Mouse (Mus musculus): ENCODE results near the gene Prcp. TPM values are rescaled to one million over a fixed set of nuclear protein-coding genes. Genes with fewer than 3 reads are reported as not detected.
A peak's percentile ranks its signal among the peaks of the same experiment; 100 is the strongest.
"Not testable (repeated sequence)": the region's sequence is repeated elsewhere in the genome, so short reads cannot be mapped to it uniquely, and the experiment has no call there.

Prcp gene
- polyA plus RNA-seq, 1 experiment from 2014 or later = 19.4 TPM

DNA sequence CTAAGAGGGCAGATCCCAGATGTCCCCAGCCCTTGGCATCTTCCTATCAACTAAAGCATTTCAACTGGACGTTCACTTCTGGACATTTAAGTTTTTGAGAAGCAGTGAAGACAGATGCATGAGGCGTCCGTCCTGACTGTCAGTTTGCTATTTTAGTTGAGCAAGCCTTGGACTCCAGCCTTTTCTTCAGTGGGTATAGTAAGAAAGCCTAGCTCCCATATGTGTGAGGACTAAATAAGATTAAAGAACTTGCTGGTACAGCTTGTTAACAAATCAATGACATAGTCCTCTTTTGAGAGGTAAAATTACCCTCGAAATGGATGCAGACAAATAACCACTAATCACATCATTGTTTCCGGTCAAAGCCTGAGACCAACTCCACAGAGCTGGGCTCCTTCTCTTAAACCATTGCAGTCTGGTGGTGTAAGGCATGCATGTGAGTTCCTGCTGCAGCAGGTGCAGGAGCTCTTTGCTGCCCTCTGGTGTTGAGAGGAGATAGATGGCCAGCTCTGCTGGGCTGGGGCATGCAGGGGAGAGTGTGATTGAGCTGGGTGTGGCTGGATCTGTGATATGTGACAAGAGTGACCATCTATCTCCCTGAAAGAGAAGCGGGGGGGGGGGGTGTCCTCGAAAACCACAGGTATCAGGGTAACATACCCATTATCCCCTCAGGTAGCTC, 29.2 kb downstream of the Prcp start:
- Histone ChIP-seq H3K4me2 (no peak overlapping the region), H3K9me3 (ENCODE audit: control insufficient read depth, low read length) (no peaks in the 10 kb centered on the region), H3K27me3 (ENCODE audit: control insufficient read depth, insufficient read depth, low read length) (no peaks in the 10 kb centered on the region), H3K36me3 (ENCODE audit: control insufficient read depth, insufficient read depth, low read length) (no peaks in the 10 kb centered on the region), H3K4me3 (ENCODE audit: low read depth, low read length) (no peak overlapping the region), H3K27ac (ENCODE audit: low read depth, low read length) (no peak overlapping the region), H3K9ac (ENCODE audit: low read length) (no peak overlapping the region), H3K4me1 (ENCODE audit: control insufficient read depth, insufficient read depth, low read length) (no peaks in the 10 kb centered on the region)
- DNase-seq (ENCODE audit: low spot score, missing footprints) (peak; percentile 94), ATAC-seq (ENCODE audit: low FRiP score) (peak; percentile 96)
- WGBS = 55% methylated on average over 7 of the region's 7 CpGs

DNA sequence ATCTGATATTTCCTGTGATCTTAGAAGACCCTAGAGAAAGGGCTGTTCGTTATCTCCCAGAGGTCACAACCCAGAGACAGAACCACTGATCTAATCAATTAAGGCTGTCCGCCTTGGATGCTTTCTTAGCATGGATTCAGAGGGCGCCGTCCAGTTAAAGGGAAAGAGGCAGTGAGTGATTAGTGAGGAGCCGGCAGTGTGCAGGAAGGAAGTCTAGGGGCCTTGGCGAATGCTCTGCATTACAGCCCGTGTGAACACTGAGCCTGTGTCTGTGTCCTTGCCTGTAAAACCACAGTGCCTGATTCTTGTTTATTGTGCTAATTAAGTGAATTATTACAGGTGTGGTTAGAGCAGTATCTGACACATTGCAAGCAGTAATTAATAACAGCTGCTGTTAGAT, 30.0 kb downstream of the Prcp start:
- H3K9me3 ChIP-seq (ENCODE audit: control insufficient read depth, low read length); DNase-seq (ENCODE audit: low spot score, missing footprints); H3K27ac ChIP-seq (ENCODE audit: low read depth, low read length); H3K9ac ChIP-seq (ENCODE audit: low read length); H3K4me2 ChIP-seq; H3K36me3 ChIP-seq (ENCODE audit: control insufficient read depth, insufficient read depth, low read length); H3K4me3 ChIP-seq (ENCODE audit: low read depth, low read length); H3K4me1 ChIP-seq (ENCODE audit: control insufficient read depth, insufficient read depth, low read length); H3K27me3 ChIP-seq (ENCODE audit: control insufficient read depth, insufficient read depth, low read length): not testable (repeated sequence)
- peak; percentile 22; the same call in 1 of the 2 replicates for ATAC-seq (ENCODE audit: low FRiP score)
- 73% methylated on average over 7 of the region's 7 CpGs for WGBS

DNA sequence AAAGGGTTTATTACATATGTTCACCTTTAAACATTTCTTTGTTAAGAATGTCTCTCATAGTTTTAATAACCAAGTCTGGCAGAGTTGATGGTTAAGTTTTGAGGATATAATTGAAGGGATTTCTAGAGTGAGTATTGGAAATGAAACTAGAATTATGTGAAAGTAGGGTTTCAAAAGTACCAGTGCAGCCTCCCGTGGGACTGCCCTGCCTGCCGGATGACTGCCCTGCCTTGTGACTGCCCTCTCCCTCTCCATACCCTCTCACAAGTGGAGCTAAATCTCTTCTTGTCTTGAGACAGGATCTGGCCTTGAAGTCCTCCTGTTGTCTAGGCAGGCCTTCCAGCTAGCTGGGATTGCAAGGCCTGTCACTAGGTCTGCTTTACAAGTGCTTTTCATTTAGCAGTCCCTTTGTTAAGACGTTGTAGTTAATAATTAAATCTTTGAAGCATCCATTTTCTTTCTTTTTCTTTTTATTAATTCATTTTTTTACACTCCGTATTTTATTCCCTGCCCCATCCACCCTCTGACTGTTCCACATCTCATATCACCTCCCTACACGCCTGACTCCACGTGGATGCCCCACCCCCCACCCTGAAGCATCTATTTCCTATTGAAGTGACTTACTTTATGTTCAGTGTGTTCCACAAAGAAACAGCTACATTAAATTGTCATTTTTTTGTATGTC, 46.0 kb downstream of the Prcp start:
- ATAC-seq (ENCODE audit: low FRiP score) (no peak), DNase-seq (ENCODE audit: low spot score, missing footprints) (no peak)
- Histone ChIP-seq H3K4me3 (ENCODE audit: low read depth, low read length) (no peak overlapping the region), H3K4me2 (no peak overlapping the region), H3K9me3 (ENCODE audit: control insufficient read depth, low read length) (no peaks in the 10 kb centered on the region), H3K36me3 (ENCODE audit: control insufficient read depth, insufficient read depth, low read length) (no peaks in the 10 kb centered on the region), H3K27ac (ENCODE audit: low read depth, low read length) (no peak overlapping the region), H3K9ac (ENCODE audit: low read length) (no peak overlapping the region), H3K4me1 (ENCODE audit: control insufficient read depth, insufficient read depth, low read length) (no peaks in the 10 kb centered on the region), H3K27me3 (ENCODE audit: control insufficient read depth, insufficient read depth, low read length) (no peaks in the 10 kb centered on the region)
- 87% methylated on average over 6 of the region's 6 CpGs for WGBS

DNA sequence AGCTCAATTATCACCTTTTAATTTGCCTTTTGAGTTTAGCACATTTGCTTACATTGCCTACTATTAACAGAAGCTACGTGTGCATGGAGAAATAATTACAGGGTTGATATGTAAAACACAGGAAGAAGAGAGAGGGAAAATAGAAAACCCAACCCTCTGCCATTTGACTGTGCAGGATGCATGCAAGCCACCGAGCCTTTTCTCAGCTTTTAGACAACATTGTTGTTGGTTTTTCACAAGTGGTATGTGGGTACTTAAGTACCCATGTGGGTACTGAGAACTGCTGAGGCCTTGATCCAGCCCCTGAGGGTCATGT, 46.5 kb downstream of the Prcp start:
- 86% methylated on average over 2 of the region's 2 CpGs for WGBS
- ATAC-seq (ENCODE audit: low FRiP score) (no peak), DNase-seq (ENCODE audit: low spot score, missing footprints) (no peak)

DNA sequence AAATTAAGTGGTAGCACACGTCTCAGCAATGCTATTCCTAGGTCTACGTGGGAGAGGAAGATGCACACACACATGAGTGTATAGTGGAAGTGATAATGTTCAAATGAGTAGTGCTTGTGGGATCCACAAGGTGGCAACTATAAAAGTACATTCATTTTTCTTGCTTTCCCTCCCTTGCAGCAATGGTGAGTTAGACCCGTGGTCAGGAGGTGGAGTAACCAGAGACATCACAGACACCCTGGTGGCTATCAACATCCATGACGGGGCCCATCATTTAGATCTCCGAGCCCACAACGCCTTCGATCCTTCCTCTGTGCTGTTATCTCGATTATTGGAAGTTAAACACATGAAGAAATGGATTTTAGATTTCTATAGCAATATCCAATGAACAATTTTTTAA, 58.5 kb downstream of the Prcp start:
- Histone ChIP-seq H3K36me3 (ENCODE audit: control insufficient read depth, insufficient read depth, low read length) (no peaks in the 10 kb centered on the region), H3K4me1 (ENCODE audit: control insufficient read depth, insufficient read depth, low read length) (peaks cover 13% of the 10 kb centered on the region), H3K27me3 (ENCODE audit: control insufficient read depth, insufficient read depth, low read length) (no peaks in the 10 kb centered on the region), H3K9ac (ENCODE audit: low read length) (no peak overlapping the region), H3K4me2 (no peak overlapping the region), H3K4me3 (ENCODE audit: low read depth, low read length) (no peak overlapping the region), H3K9me3 (ENCODE audit: control insufficient read depth, low read length) (no peaks in the 10 kb centered on the region), H3K27ac (ENCODE audit: low read depth, low read length) (no peak overlapping the region)
- ATAC-seq (ENCODE audit: low FRiP score) (no peak), DNase-seq (ENCODE audit: low spot score, missing footprints) (peak; percentile 64)
- WGBS = 91% methylated on average over 8 of the region's 8 CpGs

More for the DNA sequence above, 46.5 kb downstream of the Prcp start:
- Histone ChIP-seq H3K4me2 (no peak overlapping the region), H3K27ac (ENCODE audit: low read depth, low read length) (no peak overlapping the region), H3K9ac (ENCODE audit: low read length) (no peak overlapping the region), H3K9me3 (ENCODE audit: control insufficient read depth, low read length) (no peaks in the 10 kb centered on the region), H3K27me3 (ENCODE audit: control insufficient read depth, insufficient read depth, low read length) (no peaks in the 10 kb centered on the region), H3K4me1 (ENCODE audit: control insufficient read depth, insufficient read depth, low read length) (no peaks in the 10 kb centered on the region), H3K4me3 (ENCODE audit: low read depth, low read length) (no peak overlapping the region), H3K36me3 (ENCODE audit: control insufficient read depth, insufficient read depth, low read length) (no peaks in the 10 kb centered on the region)

DNA sequence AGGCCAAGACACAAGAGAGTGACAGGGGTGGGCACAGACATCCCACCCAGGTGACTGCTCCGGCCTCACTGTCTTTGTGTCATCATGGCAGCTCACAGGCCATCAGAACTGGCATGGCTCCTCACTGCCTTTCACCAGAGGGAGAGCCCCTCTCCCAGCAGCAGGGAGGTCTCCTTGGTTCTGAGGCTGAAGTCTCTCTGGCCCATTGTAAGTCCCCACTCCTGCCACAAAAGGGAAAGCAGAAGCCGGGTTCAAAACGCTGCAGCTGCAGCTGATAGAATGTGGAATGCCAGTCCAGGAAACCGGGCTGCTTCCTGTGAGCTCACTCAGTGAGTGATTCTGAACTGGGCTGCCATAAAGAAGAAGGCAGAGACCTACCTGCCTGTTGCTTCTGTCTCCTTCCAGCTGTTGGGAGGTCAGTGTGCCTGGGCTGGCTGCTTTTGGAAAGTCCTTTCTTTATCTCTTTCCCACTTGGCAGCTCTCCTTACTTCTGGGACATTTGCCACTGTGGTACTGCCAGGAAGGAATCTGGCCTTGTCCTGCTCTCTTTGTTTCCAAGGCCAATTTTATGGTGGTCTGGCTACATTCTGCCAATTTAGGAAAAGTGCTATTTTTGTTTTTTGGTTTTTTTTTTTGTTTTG, 59.2 kb downstream of the Prcp start:
- H3K4me2 ChIP-seq; H3K36me3 ChIP-seq (ENCODE audit: control insufficient read depth, insufficient read depth, low read length); H3K27me3 ChIP-seq (ENCODE audit: control insufficient read depth, insufficient read depth, low read length); ATAC-seq (ENCODE audit: low FRiP score); H3K9ac ChIP-seq (ENCODE audit: low read length); DNase-seq (ENCODE audit: low spot score, missing footprints); H3K4me3 ChIP-seq (ENCODE audit: low read depth, low read length); H3K27ac ChIP-seq (ENCODE audit: low read depth, low read length); H3K9me3 ChIP-seq (ENCODE audit: control insufficient read depth, low read length): not testable (repeated sequence)
- peaks cover 13% of the 10 kb centered on the region for H3K4me1 ChIP-seq (ENCODE audit: control insufficient read depth, insufficient read depth, low read length)
- 66% methylated on average over 4 of the region's 4 CpGs for WGBS

DNA sequence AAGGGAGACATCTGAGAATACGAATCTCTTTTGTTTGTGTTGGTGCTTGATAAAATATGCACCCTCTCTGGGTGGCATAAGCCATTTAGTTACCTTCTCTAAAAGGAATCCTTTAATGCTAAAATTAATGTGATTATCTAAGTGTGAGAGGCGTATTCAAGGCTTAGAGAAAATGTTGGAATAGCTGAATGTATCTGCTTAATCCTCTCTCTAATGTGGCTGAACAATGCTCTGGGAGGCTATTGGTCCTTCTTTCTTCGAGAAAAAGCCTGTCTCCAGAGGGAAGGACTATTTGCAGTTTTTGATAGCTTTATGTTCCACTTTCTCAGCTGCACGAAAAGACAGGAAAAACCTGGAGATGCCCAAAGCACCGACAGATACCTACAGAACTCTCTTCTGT, 62.5 kb downstream of the Prcp start:
- Histone ChIP-seq H3K4me1 (ENCODE audit: control insufficient read depth, insufficient read depth, low read length) (peaks cover 21% of the 10 kb centered on the region), H3K4me2 (peak overlapping the region; percentile 25), H3K9ac (ENCODE audit: low read length) (peak overlapping the region; percentile 33; the same call in 1 of the 2 replicates), H3K4me3 (ENCODE audit: low read depth, low read length) (no peak overlapping the region), H3K27ac (ENCODE audit: low read depth, low read length) (peak overlapping the region; percentile 48), H3K36me3 (ENCODE audit: control insufficient read depth, insufficient read depth, low read length) (no peaks in the 10 kb centered on the region), H3K27me3 (ENCODE audit: control insufficient read depth, insufficient read depth, low read length) (no peaks in the 10 kb centered on the region), H3K9me3 (ENCODE audit: control insufficient read depth, low read length) (no peaks in the 10 kb centered on the region)
- ATAC-seq (ENCODE audit: low FRiP score) (peak; percentile 69), DNase-seq (ENCODE audit: low spot score, missing footprints) (peak; percentile 90)
- 18% methylated on average over 5 of the region's 5 CpGs for WGBS

DNA sequence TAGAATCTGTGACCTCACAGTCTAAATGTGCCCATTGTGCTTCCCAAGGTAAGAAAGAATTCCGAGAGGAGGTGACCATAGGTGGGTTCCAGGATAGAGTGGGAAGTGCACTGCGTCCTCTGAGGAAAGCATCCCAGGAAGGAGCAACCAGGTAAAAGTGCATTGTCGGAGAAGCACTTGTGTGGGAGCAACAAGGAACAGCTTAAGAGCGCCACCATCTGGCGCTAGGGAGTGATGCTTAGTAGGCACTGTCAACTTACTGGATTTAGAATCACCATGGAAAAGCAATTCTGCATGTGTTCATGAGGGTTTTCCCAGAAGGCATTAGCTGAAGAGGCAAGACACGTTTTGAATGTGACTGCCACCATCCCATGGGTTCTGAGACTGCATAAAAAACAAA, 63.7 kb downstream of the Prcp start:
- Histone ChIP-seq H3K4me1 (ENCODE audit: control insufficient read depth, insufficient read depth, low read length) (peaks cover 21% of the 10 kb centered on the region), H3K27me3 (ENCODE audit: control insufficient read depth, insufficient read depth, low read length) (no peaks in the 10 kb centered on the region), H3K9me3 (ENCODE audit: control insufficient read depth, low read length) (no peaks in the 10 kb centered on the region), H3K27ac (ENCODE audit: low read depth, low read length) (no peak overlapping the region), H3K9ac (ENCODE audit: low read length) (no peak overlapping the region), H3K4me2 (no peak overlapping the region), H3K36me3 (ENCODE audit: control insufficient read depth, insufficient read depth, low read length) (no peaks in the 10 kb centered on the region), H3K4me3 (ENCODE audit: low read depth, low read length) (no peak overlapping the region)
- ATAC-seq (ENCODE audit: low FRiP score) (no peak; the same call in 1 of the 2 replicates), DNase-seq (ENCODE audit: low spot score, missing footprints) (peak; percentile 92)
- WGBS = 26% methylated on average over 6 of the region's 6 CpGs

DNA sequence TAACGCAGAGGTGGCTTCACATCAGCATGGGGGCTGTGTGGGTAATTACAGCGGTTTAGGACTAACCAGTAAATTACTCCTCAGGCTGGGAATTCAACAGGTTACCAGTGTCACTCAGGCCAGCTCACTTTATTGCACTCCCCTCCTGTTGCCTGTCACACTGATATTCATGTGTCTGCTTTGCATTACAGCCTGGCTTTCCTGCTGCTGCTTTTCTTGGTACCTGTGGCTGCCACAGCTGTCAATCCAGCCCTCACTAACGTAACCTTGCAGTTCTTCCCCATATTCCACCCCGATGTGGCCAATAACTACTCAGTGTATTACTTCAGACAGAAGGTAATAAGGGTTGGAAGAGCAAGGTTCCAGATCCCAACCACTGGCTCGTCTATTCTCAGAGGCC, 65.5 kb downstream of the Prcp start:
- 67% methylated on average over 5 of the region's 5 CpGs for WGBS
- peaks cover 21% of the 10 kb centered on the region for H3K4me1 ChIP-seq (ENCODE audit: control insufficient read depth, insufficient read depth, low read length)
- DNase-seq (ENCODE audit: low spot score, missing footprints) = peak; percentile 83

More for the DNA sequence above, 65.5 kb downstream of the Prcp start:
- no peak for ATAC-seq (ENCODE audit: low FRiP score)
- Histone ChIP-seq H3K9me3 (ENCODE audit: control insufficient read depth, low read length) (no peaks in the 10 kb centered on the region), H3K36me3 (ENCODE audit: control insufficient read depth, insufficient read depth, low read length) (no peaks in the 10 kb centered on the region), H3K27me3 (ENCODE audit: control insufficient read depth, insufficient read depth, low read length) (no peaks in the 10 kb centered on the region), H3K4me3 (ENCODE audit: low read depth, low read length) (no peak overlapping the region), H3K27ac (ENCODE audit: low read depth, low read length) (no peak overlapping the region), H3K4me2 (no peak overlapping the region), H3K9ac (ENCODE audit: low read length) (no peak overlapping the region)
